Mouse (Mus musculus) hindbrain, embryonic 16.5 days (tissue): Measurements from ENCODE around the gene Trim29. TPM values are rescaled to one million over a fixed set of nuclear protein-coding genes. Genes with fewer than 3 reads are reported as not detected.
A peak's percentile ranks its signal among the peaks of the same experiment; 100 is the strongest.

Experiments used
- ATAC-seq: fragments of 200-750 bp; cut with Nextera tagmentation; 2 replicates; pipeline ENCODE4 v1.8.0; 2017; ENCODE audit warnings: moderate TSS enrichment, moderate library complexity
- H3K27ac ChIP-seq: fragments of 300-500 bp; sonication (generic); 2 replicates; pipeline ENCODE4 v1.5.1; 2014; ENCODE audit warnings: low read depth, mild to moderate bottlenecking, control low read depth, low read length, moderate library complexity
- H3K27me3 ChIP-seq: fragments of 300-500 bp; sonication (generic); replicated peaks from 2 replicates; pipeline ENCODE4 v1.6.1; 2014; ENCODE audit warnings: low read length; ENCODE audit not compliant: control insufficient read depth, insufficient read depth
- H3K36me3 ChIP-seq: fragments of 300-500 bp; sonication (generic); 2 replicates; pipeline ENCODE4 v1.6.1; 2014; ENCODE audit warnings: mild to moderate bottlenecking, low read length, moderate library complexity, mixed read lengths; ENCODE audit not compliant: control insufficient read depth, insufficient read depth
- H3K4me1 ChIP-seq: fragments of 300-500 bp; sonication (generic); 2 replicates; pipeline ENCODE4 v1.6.1; 2014; ENCODE audit warnings: low read depth, low read length; ENCODE audit not compliant: control insufficient read depth, insufficient read depth
- H3K4me2 ChIP-seq: fragments of 300-500 bp; sonication (generic); 2 replicates; pipeline ENCODE4 v1.6.1; 2014; ENCODE audit warnings: mild to moderate bottlenecking, low read length, control low read depth, moderate library complexity
- H3K4me3 ChIP-seq: fragments of 300-500 bp; sonication (generic); 2 replicates; pipeline ENCODE4 v1.5.1; 2014; ENCODE audit warnings: mild to moderate bottlenecking, low read length, control low read depth, moderate library complexity
- H3K9ac ChIP-seq: fragments of 300-500 bp; sonication (generic); 2 replicates; pipeline ENCODE4 v1.6.1; 2014; ENCODE audit warnings: low read depth, mild to moderate bottlenecking, control low read depth, low read length, moderate library complexity
- H3K9me3 ChIP-seq: fragments of 300-500 bp; sonication (generic); 2 replicates; pipeline ENCODE4 v1.6.1; 2014; ENCODE audit warnings: mild to moderate bottlenecking, low read length, moderate library complexity; ENCODE audit not compliant: control insufficient read depth
- WGBS: fragments of 180-500 bp; shearing (Covaris S2); extraction: QIAGEN DNeasy Blood & Tissue Kit; methylation state at CpG from one replicate; pipeline ENCODE4 v1.1.7; 2014; 5-methylcytosine and 5-hydroxymethylcytosine counted together
- polyA plus RNA-seq: library from polyadenylated mRNA; unstranded; fragments of >200 nt; fragmentation: Nextera tagmentation; extraction: Ambion mirVana; gene quantifications from 2 replicates; pipeline ENCODE4 v1.2.1, GENCODE M21; 2015

Gene Trim29
- polyA plus RNA-seq, 1 experiment from 2014 or later: not detected

- no peak overlapping the region for H3K9ac ChIP-seq
- H3K4me2 ChIP-seq: peak overlapping the region; percentile 32
- 2% methylated on average over 17 of the region's 17 CpGs for WGBS
- peaks cover 34% of the 10 kb centered on the region for H3K27me3 ChIP-seq
- no peak for ATAC-seq
- H3K9me3 ChIP-seq: no peaks in the 10 kb centered on the region; the same call in none of the 2 replicates
- no peak overlapping the region for H3K27ac ChIP-seq
- peaks cover 5% of the 10 kb centered on the region for H3K4me1 ChIP-seq
- H3K4me3 ChIP-seq: peak overlapping the region; percentile 19; the same call in 1 of the 2 replicates
- H3K36me3 ChIP-seq: no peaks in the 10 kb centered on the region
Observed at GRCm38 (mm10) chr9:43270723-43271252, 39.9 kb upstream of the Trim29 start.

GRCm38 (mm10) chr9:43271761-43272518, 38.7 kb upstream of the Trim29 start:
- Histone ChIP-seq H3K27me3 (peaks cover 32% of the 10 kb centered on the region), H3K27ac (no peak overlapping the region), H3K4me1 (peaks cover 5% of the 10 kb centered on the region), H3K4me3 (no peak overlapping the region), H3K9me3 (no peaks in the 10 kb centered on the region; the same call in none of the 2 replicates), H3K9ac (no peak overlapping the region), H3K4me2 (no peak overlapping the region), H3K36me3 (no peaks in the 10 kb centered on the region)
- no peak for ATAC-seq
- WGBS: 41% methylated on average over 14 of the region's 14 CpGs

GRCm38 (mm10) chr9:43273735-43274134, 36.9 kb upstream of the Trim29 start:
- no peaks in the 10 kb centered on the region for H3K36me3 ChIP-seq
- no peaks in the 10 kb centered on the region; the same call in 1 of the 2 replicates for H3K9me3 ChIP-seq
- no peak for ATAC-seq
- peaks cover 5% of the 10 kb centered on the region for H3K4me1 ChIP-seq
- H3K27ac ChIP-seq: no peak overlapping the region
- 90% methylated on average over 9 of the region's 9 CpGs for WGBS
- H3K4me3 ChIP-seq: no peak overlapping the region
- peaks cover 32% of the 10 kb centered on the region for H3K27me3 ChIP-seq
- no peak overlapping the region for H3K9ac ChIP-seq
- H3K4me2 ChIP-seq: no peak overlapping the region

- no peaks in the 10 kb centered on the region for H3K36me3 ChIP-seq
Observed at GRCm38 (mm10) chr9:43284284-43284683, 26.4 kb upstream of the Trim29 start.

GRCm38 (mm10) chr9:43285281-43285680, 25.4 kb upstream of the Trim29 start:
- no peak overlapping the region for H3K4me2 ChIP-seq
- ATAC-seq: no peak
- no peaks in the 10 kb centered on the region; the same call in 1 of the 2 replicates for H3K4me1 ChIP-seq
- H3K27me3 ChIP-seq: no peaks in the 10 kb centered on the region
- WGBS: 83% methylated on average over 4 of the region's 4 CpGs
- no peaks in the 10 kb centered on the region for H3K9me3 ChIP-seq
- no peak overlapping the region for H3K27ac ChIP-seq
- no peaks in the 10 kb centered on the region for H3K36me3 ChIP-seq
- H3K9ac ChIP-seq: no peak overlapping the region
- no peak overlapping the region for H3K4me3 ChIP-seq

More at GRCm38 (mm10) chr9:43284284-43284683, 26.4 kb upstream of the Trim29 start:
- no peak overlapping the region for H3K4me3 ChIP-seq
- H3K27me3 ChIP-seq: no peaks in the 10 kb centered on the region
- ATAC-seq: peak; percentile 89
- no peaks in the 10 kb centered on the region; the same call in 1 of the 2 replicates for H3K4me1 ChIP-seq
- no peak overlapping the region for H3K9ac ChIP-seq
- H3K27ac ChIP-seq: no peak overlapping the region
- 6% methylated on average over 6 of the region's 6 CpGs for WGBS
- no peaks in the 10 kb centered on the region for H3K9me3 ChIP-seq
- no peak overlapping the region for H3K4me2 ChIP-seq

GRCm38 (mm10) chr9:43286870-43287269, 23.8 kb upstream of the Trim29 start:
- Histone ChIP-seq H3K9ac (peak overlapping the region; percentile 36; the same call in 1 of the 2 replicates), H3K36me3 (no peaks in the 10 kb centered on the region), H3K4me2 (peak overlapping the region; percentile 41), H3K27ac (no peak overlapping the region), H3K4me3 (no peak overlapping the region), H3K4me1 (no peaks in the 10 kb centered on the region; the same call in 1 of the 2 replicates), H3K9me3 (no peaks in the 10 kb centered on the region), H3K27me3 (no peaks in the 10 kb centered on the region)
- peak; percentile 60 for ATAC-seq
- WGBS: 3% methylated on average over 20 of the region's 20 CpGs

- Histone ChIP-seq H3K4me1 (no peaks in the 10 kb centered on the region), H3K9ac (no peak overlapping the region), H3K36me3 (no peaks in the 10 kb centered on the region), H3K27me3 (no peaks in the 10 kb centered on the region), H3K4me3 (no peak overlapping the region), H3K4me2 (no peak overlapping the region), H3K9me3 (no peaks in the 10 kb centered on the region), H3K27ac (no peak overlapping the region)
- 90% methylated on average over 6 of the region's 6 CpGs for WGBS
- no peak for ATAC-seq
Observed at GRCm38 (mm10) chr9:43293058-43293457, 17.6 kb upstream of the Trim29 start.

- Histone ChIP-seq H3K4me3 (no peak overlapping the region), H3K27me3 (no peaks in the 10 kb centered on the region)
- WGBS: 70% methylated on average over 10 of the region's 10 CpGs
Observed at GRCm38 (mm10) chr9:43300394-43300793, 10.3 kb upstream of the Trim29 start.

GRCm38 (mm10) chr9:43302989-43303388, 7.7 kb upstream of the Trim29 start:
- 68% methylated on average over 4 of the region's 4 CpGs for WGBS
- Histone ChIP-seq H3K27ac (no peak overlapping the region), H3K4me3 (no peak overlapping the region), H3K4me2 (no peak overlapping the region), H3K9me3 (no peaks in the 10 kb centered on the region), H3K27me3 (no peaks in the 10 kb centered on the region), H3K36me3 (no peaks in the 10 kb centered on the region), H3K9ac (no peak overlapping the region), H3K4me1 (no peaks in the 10 kb centered on the region)
- no peak for ATAC-seq

More at GRCm38 (mm10) chr9:43300394-43300793, 10.3 kb upstream of the Trim29 start:
- no peaks in the 10 kb centered on the region for H3K9me3 ChIP-seq
- H3K4me2 ChIP-seq: no peak overlapping the region
- H3K9ac ChIP-seq: no peak overlapping the region
- no peaks in the 10 kb centered on the region for H3K36me3 ChIP-seq
- H3K4me1 ChIP-seq: no peaks in the 10 kb centered on the region
- ATAC-seq: no peak
- no peak overlapping the region for H3K27ac ChIP-seq
